Mouse (Mus musculus): ENCODE measurements around the gene Rcn3.

GRCm38 (mm10) chr7:45072230-45072629 is 19.8 kb downstream of the Rcn3 start:
- TF ChIP-seq CTCF (conservative IDR thresholded peaks at IDR 0.05 in 1 of 2, IDR thresholded peaks at IDR 0.05 in 1 of 2; ENCODE audit: low read depth in 2 of 2, low read length in 2 of 2) (peak; percentile 17 to 43; a peak in 2 of 4 replicates), POLR2A (IDR thresholded peaks at IDR 0.05; ENCODE audit: low read depth, low read length) (no peak), EP300 (IDR thresholded peaks at IDR 0.05; ENCODE audit: low read length) (no peak)

All from CH12.LX (cell line).